Mouse (Mus musculus): ENCODE results near the gene Gm20869. TPM values are rescaled to one million over a fixed set of nuclear protein-coding genes. Genes with fewer than 3 reads are reported as not detected.

Gm20869 gene
- not detected for polyA plus RNA-seq (2012; fragmentation: generic; extraction: Trizol)

GRCm38 (mm10) chrY:71469149-71469548 is at the start of gene Gm20869:
Gene Gm20869 (plus strand): TSS chrY:71469449.

Other genes with a start within 250 kb of the Gm20869 start
- not detected for gene Gm20870, start 222.6 kb downstream of the Gm20869 start, polyA plus RNA-seq (2012; fragmentation: generic; extraction: Trizol)

All from C3H10T1/2 (cell line).